Mouse (Mus musculus) ES-Bruce4 (cell line): Measurements from ENCODE around the gene Dxo. TPM values are rescaled to one million over a fixed set of nuclear protein-coding genes. Genes with fewer than 3 reads are reported as not detected.
"Not testable (repeated sequence)": the region's sequence is repeated elsewhere in the genome, so short reads cannot be mapped to it uniquely, and the experiment has no call there.

Experiments
- H3K27ac ChIP-seq: 2 replicates; pipeline ENCODE4 v1.5.1; 2012; ENCODE audit warnings: low read length, inconsistent platforms; ENCODE audit not compliant: insufficient read depth
- H3K27me3 ChIP-seq: 2 replicates; pipeline ENCODE4 v1.6.1; 2012; ENCODE audit warnings: mild to moderate bottlenecking, low read length, inconsistent platforms; ENCODE audit not compliant: control insufficient read depth, poor library complexity, insufficient read depth, severe bottlenecking
- H3K36me3 ChIP-seq: 2 replicates; pipeline ENCODE4 v1.6.1; 2012; ENCODE audit warnings: inconsistent platforms, mild to moderate bottlenecking, low read length, moderate library complexity; ENCODE audit not compliant: control insufficient read depth, poor library complexity, insufficient read depth, severe bottlenecking
- H3K4me1 ChIP-seq: one replicate; pipeline ENCODE4 v1.8.1; 2011; ENCODE audit warnings: low read length; ENCODE audit not compliant: control insufficient read depth, insufficient read depth
- H3K4me3 ChIP-seq: 2 replicates; pipeline ENCODE4 v1.5.1; 2011; ENCODE audit warnings: low read depth, mild to moderate bottlenecking, low read length
- H3K9ac ChIP-seq: 2 replicates; pipeline ENCODE4 v1.6.1; 2012; ENCODE audit warnings: low read depth, mild to moderate bottlenecking, inconsistent platforms; ENCODE audit not compliant: poor library complexity, severe bottlenecking
- H3K9me3 ChIP-seq: replicated peaks from 2 replicates; pipeline ENCODE4 v1.6.1; 2012; ENCODE audit warnings: mild to moderate bottlenecking, low read length, inconsistent platforms; ENCODE audit not compliant: control insufficient read depth, poor library complexity, insufficient read depth, severe bottlenecking
- CTCF ChIP-seq: IDR thresholded peaks from one replicate; pipeline ENCODE4 v1.8.1; 2011; ENCODE audit warnings: low read depth, low read length
- EP300 ChIP-seq: IDR thresholded peaks from 2 replicates; pipeline ENCODE4 v1.6.1; 2011; ENCODE audit warnings: low read depth, low read length; ENCODE audit not compliant: insufficient read depth
- POLR2A ChIP-seq: IDR thresholded peaks from one replicate; pipeline ENCODE4 v1.8.1; 2011; ENCODE audit warnings: low read length; ENCODE audit not compliant: insufficient read depth
- polyA plus RNA-seq: library from polyadenylated mRNA; stranded (reverse); fragments of >200 nt; gene quantifications from 2 replicates; pipeline ENCODE4 v1.2.4, GENCODE M21; 2011; ENCODE audit warnings: low read depth; ENCODE audit not compliant: missing spikeins, insufficient read depth, insufficient read length

Gene Dxo
- polyA plus RNA-seq, 1 experiment = 24.5 TPM

GRCm38 (mm10) chr17:34814818-34815370, 21.9 kb upstream of the Dxo start:
- no peak overlapping the region for H3K4me3 ChIP-seq
- TF ChIP-seq CTCF (no peak), POLR2A (no peak), EP300 (no peak)
- no peak overlapping the region for H3K27ac ChIP-seq
- H3K4me1 ChIP-seq = no peaks in the 10 kb centered on the region
- H3K9me3 ChIP-seq = no peaks in the 10 kb centered on the region
- no peak overlapping the region for H3K9ac ChIP-seq
- H3K27me3 ChIP-seq = no peaks in the 10 kb centered on the region
- H3K36me3 ChIP-seq = no peaks in the 10 kb centered on the region

GRCm38 (mm10) chr17:34830776-34831175, 6.0 kb upstream of the Dxo start:
- H3K4me1 ChIP-seq, H3K27me3 ChIP-seq, H3K4me3 ChIP-seq, H3K27ac ChIP-seq, H3K9ac ChIP-seq: not testable (repeated sequence)
- H3K9me3 ChIP-seq = peaks cover 18% of the 10 kb centered on the region
- peaks cover 19% of the 10 kb centered on the region for H3K36me3 ChIP-seq

GRCm38 (mm10) chr17:34836155-34836855, 514 bp upstream of the Dxo start:
- Histone ChIP-seq H3K4me3 (peak overlapping the region; percentile 89), H3K27ac (no peak overlapping the region), H3K27me3 (no peaks in the 10 kb centered on the region), H3K4me1 (no peaks in the 10 kb centered on the region), H3K9ac (peak overlapping the region; percentile 41), H3K36me3 (peaks cover 5% of the 10 kb centered on the region), H3K9me3 (peaks cover 1% of the 10 kb centered on the region; the same call in 1 of the 2 replicates)
- TF ChIP-seq CTCF (no peak), POLR2A (no peak), EP300 (no peak)

- Histone ChIP-seq H3K4me3 (peak overlapping the region; percentile 74), H3K9me3 (no peaks in the 10 kb centered on the region), H3K27me3 (no peaks in the 10 kb centered on the region), H3K9ac (peak overlapping the region; percentile 41), H3K27ac (no peak overlapping the region), H3K36me3 (peaks cover 3% of the 10 kb centered on the region; the same call in 1 of the 2 replicates), H3K4me1 (no peaks in the 10 kb centered on the region)
- TF ChIP-seq CTCF = no peak
- TF ChIP-seq EP300 = no peak
- no peak for TF ChIP-seq POLR2A
Observed at GRCm38 (mm10) chr17:34837464-34838324, 875 bp downstream of the Dxo start.

GRCm38 (mm10) chr17:34838785-34839184, 2.0 kb downstream of the Dxo start:
- H3K36me3 ChIP-seq = peaks cover 3% of the 10 kb centered on the region; the same call in 1 of the 2 replicates
- H3K4me3 ChIP-seq = no peak overlapping the region
- H3K27ac ChIP-seq = no peak overlapping the region
- H3K9me3 ChIP-seq = no peaks in the 10 kb centered on the region
- no peaks in the 10 kb centered on the region for H3K27me3 ChIP-seq
- H3K9ac ChIP-seq = no peak overlapping the region
- no peaks in the 10 kb centered on the region for H3K4me1 ChIP-seq
- TF ChIP-seq CTCF (no peak), POLR2A (no peak), EP300 (no peak)
